Mouse (Mus musculus) adrenal gland, adult 8-10 months (tissue): ENCODE results near the gene Unc13c. TPM values are rescaled to one million over a fixed set of nuclear protein-coding genes. Genes with fewer than 3 reads are reported as not detected.

Source experiments
- DNase-seq: peaks from one replicate; pipeline ENCODE4 v3.0.0; 2022
- total RNA-seq, 4 experiments: library from RNA; stranded (reverse); gene quantifications; 2 replicates each; pipeline ENCODE4 v1.2.4; 2022

Unc13c gene
- total RNA-seq, result 1 to 10 TPM in 2 of 4 experiments, under 1 TPM in 2; 0.20 to 3.2 (median 1.1) TPM

DNA sequence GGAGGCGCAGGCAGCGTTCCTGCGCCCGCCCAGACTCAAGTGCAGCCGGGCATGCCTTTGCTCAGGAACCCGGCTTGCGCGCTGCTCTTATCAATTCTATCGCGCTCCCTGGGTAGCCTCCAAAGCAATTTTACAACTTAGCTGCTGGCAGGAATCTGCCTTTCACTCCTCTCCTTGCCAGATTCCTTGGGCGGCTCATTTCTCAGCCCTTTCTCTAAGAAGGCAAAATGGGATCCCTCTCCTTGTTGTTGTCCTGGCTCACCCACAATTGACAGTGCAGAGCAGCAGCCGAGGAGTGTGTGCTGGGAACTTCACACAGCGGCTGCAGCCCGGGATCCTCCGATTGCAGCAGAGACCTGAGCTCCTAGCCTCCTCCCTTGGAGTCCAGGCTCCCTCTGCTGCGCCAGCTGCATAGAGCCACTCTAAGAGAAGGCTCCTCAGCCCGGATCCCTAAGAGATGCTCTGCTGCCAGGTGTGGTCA, at the start of gene Unc13c:
Gene Unc13c, minus strand, starts transcription at position 326 of the 481 bp plus-strand sequence.
- no peak for DNase-seq

DNA sequence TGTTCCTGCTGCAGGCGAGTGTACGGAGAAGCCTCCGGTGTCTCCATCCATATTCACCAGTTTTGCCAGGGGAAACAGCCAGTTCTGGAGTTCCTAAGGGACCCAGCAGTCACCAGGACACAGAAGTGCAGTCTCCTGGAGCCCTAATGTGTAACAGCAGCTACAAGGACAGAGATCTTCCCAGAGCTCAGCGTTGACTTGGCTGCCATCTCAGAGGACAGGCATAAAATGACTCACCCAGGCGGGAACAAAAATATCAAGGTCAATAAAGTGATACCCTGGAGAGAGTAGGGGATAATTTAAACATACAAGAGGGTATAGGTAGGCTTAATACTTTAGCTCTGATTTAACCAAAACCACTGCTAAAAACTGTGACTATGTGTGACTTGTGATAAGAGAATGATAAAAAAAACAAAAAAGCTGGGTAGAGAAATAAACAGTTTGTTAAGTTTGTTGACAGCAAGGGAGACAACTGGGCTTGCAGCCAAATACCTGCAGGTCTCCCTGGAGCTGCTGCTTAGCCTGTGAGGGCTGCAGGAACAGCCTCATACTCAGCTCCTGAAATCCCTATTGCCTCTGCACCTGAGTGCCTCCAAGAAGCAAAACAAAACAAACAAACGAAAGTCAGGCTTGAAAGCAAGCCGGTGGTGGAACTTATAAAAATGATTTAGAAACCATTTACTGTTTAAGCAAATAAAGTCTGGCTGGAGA, 39.4 kb upstream of the Unc13c start:
- DNase-seq, result peak; percentile 29

DNA sequence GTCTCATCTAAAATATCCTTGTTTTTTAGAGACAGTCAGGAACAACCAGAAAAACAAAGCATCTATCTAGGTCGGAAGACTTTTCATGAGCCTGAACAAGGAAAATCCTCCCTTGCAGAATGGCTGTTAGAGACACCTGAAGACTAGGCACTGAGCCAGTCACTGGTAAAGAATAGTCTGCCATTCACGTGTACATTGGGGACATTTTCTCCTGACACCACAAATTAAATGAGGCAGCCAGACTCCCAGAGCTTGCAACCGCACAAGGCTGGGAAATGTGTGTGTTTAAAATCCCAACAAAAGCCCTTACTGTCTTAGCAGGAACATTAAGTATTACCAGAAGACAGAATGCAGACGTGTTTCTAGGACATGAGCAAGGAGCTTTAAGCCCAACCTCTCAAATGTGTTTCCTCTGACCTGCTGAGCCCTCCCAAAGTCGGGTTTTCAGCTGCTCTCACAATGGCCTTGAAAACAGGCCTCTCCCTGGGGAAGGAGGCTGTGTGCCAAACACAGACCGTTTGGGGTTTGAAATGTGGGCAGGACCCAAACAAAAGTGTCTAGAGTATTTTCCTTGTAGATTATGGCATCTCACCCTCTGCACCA, 33.7 kb upstream of the Unc13c start:
- DNase-seq, result peak; percentile 35

DNA sequence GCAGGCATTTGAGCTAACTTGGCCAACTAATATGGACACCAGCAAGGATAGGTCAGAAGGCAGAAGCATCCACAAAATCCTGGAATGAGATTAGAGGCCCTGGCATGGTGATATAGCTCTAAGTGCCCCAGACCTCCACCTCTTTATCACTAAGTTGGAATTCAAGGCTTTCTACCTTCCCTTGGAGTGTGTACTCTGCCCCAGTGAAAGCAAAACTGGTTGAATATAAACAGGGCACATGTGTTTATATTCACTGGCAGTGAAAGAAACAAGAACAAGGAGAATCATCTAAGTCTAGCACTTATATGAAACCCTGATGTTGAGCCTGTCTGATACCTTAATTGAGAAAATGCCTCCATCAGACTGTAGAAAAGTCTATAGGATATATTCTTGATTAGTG, 19.3 kb upstream of the Unc13c start:
- no peak for DNase-seq

DNA sequence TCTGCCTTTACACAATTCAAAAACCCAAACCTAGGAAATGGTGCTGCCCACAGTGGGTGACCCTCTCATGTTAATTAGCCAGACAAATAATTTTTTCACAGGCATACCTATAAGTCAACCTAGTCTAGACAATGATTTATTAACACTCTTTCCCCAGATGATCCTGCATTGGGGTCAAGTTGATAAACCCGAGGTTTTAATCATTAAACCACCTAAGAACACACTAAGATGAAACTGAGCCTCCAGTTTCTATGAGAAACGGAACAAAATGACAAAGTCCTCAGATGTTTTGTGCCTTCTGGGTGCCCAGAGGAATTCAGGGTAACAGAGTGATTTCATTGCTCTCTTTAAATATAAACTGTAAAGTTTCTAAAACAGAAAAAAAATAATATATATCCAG, 18.5 kb upstream of the Unc13c start:
- no peak for DNase-seq

DNA sequence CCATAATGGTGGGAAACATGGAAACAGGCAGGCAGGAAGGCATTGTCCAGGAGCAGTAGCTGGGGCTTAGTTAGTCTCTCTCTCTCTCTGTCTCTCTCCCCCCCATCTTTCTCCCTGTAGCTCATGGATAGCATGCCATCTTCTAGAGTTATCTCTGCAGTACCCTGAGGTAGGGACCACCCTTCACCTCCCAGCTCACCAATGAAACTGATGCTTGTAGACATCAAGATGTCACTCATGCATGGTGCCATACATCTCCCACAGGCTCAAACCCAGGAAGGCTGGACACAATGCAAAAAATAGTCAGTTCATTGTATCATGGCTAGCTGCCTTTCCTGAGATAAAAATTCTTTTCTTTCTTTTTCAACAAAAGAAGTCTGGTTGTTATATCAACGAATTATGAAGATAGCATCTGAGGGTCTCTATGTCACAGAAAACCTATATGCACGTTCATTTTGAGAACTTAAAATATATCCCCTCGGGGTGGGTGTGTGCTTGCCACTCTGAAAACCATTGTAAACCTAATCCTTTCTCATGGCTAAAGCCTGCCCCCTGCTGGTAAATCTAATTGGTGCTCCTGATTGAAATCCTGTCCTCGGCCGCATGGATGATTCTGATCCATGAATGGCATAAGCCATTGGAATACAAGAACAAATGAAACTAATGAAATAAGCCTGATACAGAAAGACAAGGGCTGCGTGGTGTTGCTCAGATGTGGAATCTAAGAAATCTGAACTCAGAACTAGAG, 14.0 kb upstream of the Unc13c start:
- DNase-seq, result peak; percentile 49

DNA sequence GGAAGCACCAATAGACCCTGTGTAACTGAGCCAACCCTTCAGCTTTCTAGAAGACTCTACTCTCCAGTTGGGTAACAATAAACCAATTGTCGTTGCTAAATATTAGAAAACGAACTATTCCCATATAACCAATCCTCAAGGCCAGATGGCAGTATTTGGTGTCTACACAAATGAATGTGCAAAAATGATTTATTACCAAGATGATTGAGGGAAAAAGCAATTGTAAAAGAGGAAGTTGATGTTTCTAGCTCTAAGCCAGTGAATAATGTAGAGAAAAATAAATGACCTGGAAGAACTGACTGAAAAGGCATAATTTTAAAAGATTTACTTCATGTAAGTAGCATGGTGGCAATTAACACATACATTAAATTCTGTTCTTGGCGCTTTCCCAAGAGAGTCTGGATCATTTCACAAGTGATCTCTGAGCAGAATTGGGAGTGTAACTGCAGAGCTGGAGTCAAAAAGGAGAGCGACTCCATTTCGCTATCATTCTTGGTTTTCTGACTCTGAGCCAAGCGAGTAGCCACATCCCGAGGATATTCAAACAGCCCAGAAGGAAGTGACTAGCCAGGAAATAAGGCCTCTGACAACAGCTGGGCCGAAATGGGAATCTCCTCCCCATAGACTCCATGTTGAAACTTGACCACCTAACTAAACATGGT, 3.7 kb upstream of the Unc13c start:
- no peak for DNase-seq

DNA sequence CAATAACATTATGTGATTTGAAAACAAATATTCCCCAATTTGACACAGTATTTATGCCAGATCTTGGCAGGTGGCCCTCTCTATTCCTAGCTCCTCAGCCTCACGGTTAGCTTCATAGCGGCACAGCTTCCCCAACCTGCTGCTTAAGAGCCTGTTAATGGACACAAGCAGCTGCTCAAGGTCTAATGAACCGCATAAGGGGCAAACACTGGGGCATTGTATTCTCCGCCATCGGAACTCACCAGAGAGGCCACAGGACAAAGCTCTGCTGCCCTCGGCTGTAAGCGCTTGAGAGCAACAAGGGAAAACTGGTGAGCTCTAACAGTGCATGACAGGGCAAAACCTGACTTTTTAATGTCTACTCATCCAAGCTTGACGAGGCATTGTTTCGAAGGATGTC, 2.0 kb upstream of the Unc13c start:
- no peak for DNase-seq

DNA sequence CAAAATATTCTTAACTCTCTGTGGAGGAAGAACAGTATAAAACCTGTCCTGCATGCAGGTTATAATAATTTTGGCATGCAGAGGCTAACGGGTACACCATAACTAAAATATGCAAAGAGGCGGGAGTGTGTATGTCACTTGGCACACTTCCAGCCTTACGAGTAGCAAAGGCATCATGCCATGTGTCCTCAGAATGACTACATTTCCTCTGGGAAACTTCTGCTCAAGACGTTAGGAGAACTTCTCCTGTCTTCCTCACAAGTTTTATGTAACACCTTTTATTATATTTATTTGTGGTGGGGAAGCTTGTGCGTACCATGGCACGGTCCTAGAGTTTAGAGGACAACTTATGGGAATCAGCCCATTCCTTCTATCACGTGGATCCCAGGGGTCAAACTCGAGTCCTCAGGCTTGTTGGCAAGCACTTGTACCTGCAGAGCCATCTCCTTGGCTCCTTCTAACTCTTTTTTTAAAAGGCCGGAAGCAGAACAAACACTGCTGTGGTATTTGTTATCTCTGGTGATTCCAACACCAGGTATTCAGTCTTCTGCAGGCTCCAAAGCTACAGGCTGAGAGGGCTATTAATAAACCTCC, 3.3 kb downstream of the Unc13c start:
- DNase-seq, result no peak

DNA sequence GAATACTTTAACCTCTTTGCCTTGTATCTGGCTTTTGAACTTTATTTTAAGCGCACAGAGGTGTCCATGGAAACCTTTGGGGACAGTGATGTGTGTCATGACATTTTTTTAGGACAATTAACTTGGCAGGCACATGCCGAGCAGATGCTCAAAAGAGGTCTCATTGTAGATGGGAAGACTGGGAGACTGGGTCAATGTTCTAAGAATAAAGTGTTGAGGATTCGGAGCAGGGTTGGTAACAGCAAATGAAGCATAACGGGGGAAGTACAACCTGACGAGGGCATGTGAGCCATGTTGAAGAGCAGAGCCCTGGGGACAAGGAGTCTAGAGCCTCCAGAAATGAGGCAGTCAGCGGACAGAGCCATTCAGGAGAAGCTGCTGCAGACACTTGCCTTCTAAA, 6.3 kb downstream of the Unc13c start:
- no peak for DNase-seq

DNA sequence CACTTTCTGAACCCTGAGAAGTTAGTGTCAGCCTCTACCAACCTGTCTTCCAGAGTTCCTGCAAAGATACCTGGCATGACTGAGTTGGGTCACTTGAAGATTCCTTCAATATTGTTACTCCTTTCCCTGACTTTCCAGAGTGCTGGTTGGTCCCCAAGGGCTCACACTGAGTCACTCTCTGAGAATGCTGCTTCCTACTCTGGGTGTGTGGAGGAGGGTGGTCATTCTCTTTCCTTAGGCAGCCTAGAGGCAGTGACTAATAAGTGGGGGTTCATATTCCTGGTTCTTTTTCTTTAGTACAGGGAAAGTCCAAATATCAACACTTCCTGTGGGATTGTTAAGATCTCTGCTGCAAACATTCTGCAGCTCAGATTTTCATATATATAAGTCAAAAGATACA, 16.4 kb downstream of the Unc13c start:
- DNase-seq, result no peak

DNA sequence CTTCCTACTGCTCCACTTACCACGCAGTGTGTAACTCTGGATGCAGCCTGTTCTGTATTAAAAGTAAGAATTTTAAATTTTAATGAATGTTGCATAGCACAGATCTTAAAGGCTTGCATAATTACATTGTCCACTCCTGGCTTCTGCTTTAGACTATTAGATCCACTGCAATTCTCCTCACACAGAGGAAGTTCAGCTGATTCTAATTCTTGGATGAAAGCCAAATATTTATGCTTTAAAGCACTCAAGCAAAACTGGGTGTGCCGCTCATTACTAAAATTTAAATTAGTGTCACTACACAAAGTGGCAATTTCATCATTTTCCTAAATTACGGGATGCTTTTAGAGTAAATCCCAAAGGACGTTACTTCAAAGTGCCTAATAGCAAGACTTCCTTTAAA, 17.2 kb downstream of the Unc13c start:
- DNase-seq, result no peak

DNA sequence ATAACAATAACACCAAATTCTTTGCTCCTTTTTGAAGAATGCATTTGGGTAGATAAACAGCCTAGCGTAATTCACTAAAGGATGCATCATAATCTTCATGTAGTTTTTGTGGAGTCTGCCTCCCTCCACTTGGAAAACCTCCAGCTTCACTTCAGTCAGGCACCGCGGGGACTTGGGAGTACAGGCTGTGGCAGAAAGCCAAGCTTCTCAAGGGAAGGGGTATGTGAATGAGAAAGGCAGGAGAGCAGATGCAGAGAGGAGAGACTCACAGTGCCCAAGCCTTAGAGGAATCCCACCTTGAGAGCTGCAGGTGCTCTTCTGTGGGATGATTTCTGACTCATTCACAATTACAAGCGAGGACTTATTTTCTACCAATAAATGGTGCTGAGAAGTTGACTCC, 33.9 kb downstream of the Unc13c start:
- DNase-seq, result no peak

DNA sequence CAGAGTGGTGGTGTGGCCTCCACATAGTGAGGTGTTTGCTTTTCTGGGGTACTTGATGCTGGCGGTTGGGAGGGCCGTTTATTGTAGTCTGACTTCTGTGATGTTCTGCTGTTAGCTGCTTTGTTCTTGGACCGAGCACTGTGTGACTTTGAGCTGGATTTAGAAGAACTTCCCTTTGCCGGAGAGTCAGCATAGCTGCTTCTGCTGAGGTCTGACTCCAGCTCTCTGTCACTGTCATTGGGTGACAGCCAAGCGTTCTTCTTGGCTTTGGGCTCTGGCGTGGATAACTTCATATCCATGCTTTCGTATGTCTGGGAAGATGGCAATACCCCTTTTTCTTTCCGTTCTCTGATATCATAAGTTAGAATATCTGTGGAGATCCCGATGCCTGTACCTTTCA, 36.8 kb downstream of the Unc13c start:
- no peak for DNase-seq

DNA sequence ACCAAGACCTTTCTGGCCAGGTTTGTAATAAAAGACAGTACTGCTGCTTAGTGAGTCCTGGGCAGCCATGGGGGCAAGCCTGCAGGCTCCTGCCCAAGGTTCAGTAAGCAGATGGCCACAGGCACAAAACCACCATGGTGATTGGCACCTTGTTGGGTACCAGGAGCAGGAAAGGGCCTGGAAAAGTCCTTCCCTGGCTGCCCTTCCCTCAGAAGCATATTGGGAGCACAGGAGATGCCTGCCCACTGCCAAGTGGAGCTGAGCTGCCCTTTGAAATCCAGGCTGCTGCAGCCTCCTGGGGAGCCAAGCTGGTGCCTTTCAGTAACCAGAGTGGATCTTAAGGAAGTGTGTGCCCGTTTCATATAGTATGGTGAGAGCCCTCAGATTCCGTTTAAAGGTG, 41.5 kb downstream of the Unc13c start:
- no peak for DNase-seq

DNA sequence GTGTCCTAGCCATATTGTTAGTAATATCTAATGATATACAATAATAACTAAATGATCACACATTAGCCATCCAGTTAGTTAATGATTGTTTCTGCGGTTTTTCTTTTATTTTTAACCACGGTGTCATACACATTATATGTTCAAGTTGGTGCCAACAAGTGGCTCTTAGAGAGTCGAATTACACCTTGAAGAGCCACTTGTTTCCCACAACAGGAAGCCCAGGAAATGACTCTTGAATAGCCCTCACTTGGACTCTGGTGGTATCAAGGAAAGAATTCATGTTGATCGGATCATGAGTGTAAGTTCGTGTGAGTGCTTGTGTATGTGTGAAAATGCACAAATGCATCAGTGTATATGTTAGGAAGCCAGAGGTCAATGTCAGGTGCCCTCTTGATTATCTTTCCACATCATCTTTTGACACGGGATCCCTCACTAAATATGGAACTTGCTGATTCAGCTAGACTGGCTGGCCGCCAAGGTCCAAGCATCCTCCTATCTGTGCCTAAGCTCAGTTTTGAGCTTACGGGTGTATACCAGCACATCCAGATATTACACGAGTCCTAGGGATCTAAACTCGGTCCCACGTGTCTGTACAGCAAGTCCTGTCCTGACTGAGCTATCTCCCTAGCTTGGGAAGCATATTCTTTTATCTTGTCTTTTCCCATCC, 46.2 kb downstream of the Unc13c start:
- DNase-seq, result peak; percentile 10

DNA sequence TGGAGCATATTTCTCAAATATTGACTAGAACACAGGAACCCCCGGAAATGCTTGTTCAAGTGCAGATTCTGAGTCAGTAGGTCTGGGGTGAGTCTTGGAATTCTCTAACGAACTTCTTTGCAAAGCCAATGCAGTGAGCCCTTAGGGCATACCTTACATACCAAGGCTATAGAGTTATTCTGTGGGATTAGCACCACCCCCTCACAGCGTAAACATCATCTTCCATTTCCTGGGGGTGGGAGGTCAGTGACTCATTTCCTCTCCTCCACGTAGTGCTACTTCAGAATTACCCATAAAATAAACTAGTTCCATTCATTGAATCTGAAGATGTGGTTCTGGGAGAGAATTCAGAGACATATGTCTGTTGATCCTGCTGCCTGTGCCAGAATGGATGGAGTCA, 62.8 kb downstream of the Unc13c start:
- no peak for DNase-seq

DNA sequence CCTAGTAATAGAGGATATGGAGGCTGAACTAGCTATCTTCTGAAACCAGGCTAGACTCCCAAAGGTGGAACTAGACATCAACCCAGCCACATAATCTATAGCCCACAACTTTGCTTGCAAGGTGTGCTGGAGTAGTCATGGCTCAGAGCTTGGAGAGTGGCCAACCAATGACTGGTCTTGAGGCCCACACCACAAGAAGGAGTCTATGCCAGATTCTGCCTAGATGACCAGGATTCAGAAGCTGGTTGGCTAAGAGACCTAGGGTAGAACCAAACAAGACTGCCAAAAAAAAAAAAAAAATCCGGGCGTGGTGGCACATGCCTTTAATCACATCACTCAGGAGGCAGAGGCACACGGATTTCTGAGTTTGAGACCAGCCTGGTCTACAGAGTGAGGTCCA, 70.2 kb downstream of the Unc13c start:
- DNase-seq, result no peak

DNA sequence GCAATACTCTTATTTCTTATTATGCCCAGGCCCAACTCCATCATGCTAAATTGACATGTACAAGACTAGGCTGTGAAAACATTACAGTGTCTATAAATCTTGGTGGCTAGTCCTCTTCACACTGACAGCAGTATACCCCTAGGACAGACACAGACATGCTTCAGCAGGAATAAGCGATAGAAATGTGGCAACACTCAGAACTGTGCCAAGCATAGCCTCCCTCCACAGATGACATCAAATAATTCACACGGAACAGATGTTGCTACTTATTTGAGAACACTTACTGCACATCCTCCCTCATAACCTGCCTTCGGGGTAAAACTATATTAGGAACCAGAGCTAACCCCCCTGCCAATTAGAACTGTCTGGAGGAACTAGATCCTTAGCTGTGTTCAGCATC, 72.6 kb downstream of the Unc13c start:
- DNase-seq, result no peak

DNA sequence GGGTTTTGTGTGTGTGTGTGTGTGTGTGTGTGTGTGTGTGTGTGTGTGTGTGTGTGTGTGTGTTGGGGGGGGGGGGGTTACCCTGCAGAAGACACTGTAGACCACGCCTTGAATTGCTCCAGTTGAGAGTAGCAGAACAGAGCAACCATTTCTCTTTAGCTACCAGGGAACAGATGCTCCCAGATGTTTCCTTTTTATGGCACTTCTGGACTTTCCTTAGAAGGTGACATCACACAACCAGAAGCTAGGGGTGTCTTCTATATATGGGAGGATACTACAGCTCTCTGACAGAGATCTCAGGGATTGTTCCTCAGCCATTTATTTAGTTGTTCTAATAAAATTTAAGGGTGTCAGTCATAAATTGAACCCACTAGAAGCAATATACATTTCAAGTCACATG, 85.2 kb downstream of the Unc13c start:
- no peak for DNase-seq

DNA sequence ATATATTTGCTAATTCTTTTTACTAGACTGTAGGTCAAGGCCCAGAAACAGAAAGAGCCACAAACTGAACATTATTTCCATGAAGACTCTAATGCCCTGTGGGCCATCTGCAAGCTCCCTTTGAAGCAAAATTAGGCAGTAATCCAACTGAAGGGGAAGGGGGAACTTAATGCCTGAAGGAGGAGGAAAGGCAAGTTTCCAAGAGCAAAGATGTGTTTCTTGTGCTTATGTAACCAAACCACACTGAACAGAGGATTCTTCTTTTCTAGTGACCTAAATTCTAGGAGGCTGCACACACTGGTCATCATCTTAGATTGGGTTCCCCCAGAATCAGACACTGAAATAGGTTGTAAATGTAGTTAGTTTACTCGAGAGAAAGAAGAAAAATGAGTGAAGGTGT, 85.6 kb downstream of the Unc13c start:
- no peak for DNase-seq

DNA sequence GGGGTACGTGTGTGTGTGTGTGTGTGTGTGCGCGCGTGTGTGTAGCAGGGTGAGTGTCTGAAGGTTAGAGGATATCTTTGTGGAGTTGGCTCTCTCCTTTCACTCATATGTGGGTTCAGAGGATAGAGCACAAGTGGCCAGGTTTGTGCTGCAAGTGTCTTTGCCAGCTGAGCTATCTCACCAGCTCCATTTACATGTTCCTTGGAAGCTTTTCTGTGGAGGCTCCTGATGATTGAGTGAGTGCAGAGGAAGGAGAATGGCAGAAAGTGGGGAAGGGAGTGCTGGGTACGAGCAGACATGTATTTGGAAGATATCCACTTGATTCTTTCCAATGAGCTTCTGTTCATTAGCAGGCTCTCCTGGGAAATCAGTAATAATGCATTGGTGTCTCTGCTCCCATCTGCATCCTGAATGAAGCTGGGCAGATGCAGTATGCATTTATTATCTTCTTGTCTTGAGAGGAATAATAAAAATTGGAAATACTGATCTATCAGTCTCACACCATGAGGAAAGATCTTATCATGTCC, 86.3 kb downstream of the Unc13c start:
- no peak for DNase-seq
